Mouse (Mus musculus) megakaryocyte, embryonic 14.5 days (primary cell): Measurements from ENCODE around the gene Pdia5. TPM values are rescaled to one million over a fixed set of nuclear protein-coding genes. Genes with fewer than 3 reads are reported as not detected.
A peak's percentile ranks its signal among the peaks of the same experiment; 100 is the strongest.

ENCODE experiments used
- H3K27me3 ChIP-seq: replicated peaks from 2 replicates; pipeline ENCODE3; 2012; ENCODE audit warnings: inconsistent platforms
- H3K36me3 ChIP-seq: replicated peaks from 2 replicates; pipeline ENCODE3; 2012; ENCODE audit warnings: low read length, inconsistent platforms, mixed read lengths
- H3K4me1 ChIP-seq: 2 replicates; pipeline ENCODE4 v1.6.1; 2012; ENCODE audit warnings: inconsistent platforms
- H3K4me3 ChIP-seq: replicated peaks from 2 replicates; pipeline ENCODE3; 2012; ENCODE audit warnings: moderate library complexity, mild to moderate bottlenecking, inconsistent platforms
- H3K9me3 ChIP-seq: 2 replicates; pipeline ENCODE4 v1.6.1; 2012; ENCODE audit warnings: inconsistent platforms
- FLI1 ChIP-seq: IDR thresholded peaks from 2 replicates; pipeline ENCODE4 v1.6.1; 2012; ENCODE audit warnings: low read length, inconsistent platforms, mixed read lengths
- GATA1 ChIP-seq: IDR thresholded peaks from 3 replicates; pipeline ENCODE4 v1.6.1; 2012; ENCODE audit warnings: mixed read lengths, low read length, inconsistent platforms, borderline replicate concordance
- polyA plus RNA-seq: library from polyadenylated mRNA; stranded (reverse); fragments of >175 nt; gene quantifications from 2 replicates; pipeline ENCODE4 v1.2.3, GENCODE M21; 2012; ENCODE audit warnings: low replicate concordance; ENCODE audit not compliant: insufficient read depth

The Pdia5 gene
- polyA plus RNA-seq, 1 experiment: 5.7 TPM

DNA sequence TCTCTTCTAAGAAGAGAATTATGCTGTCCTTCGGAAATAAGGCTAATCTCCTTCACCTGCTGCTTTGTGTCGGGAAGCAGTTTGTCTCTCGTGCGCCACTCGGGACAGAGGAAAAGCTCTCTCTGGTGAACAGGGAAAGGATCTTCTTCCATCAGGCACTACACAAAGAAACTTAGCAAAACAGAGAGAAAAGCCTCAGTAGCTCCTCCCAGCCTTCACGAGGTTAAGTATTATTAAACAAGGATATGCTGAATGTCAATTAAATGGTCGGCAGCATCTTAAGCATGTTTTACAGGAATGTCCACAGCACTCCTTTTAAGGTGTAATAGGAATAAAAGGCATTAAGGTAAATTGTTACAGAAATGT lies 126.6 kb downstream of the Pdia5 start:
- peak overlapping the region; percentile 98 for H3K4me3 ChIP-seq
- TF ChIP-seq FLI1: no peak
- no peak for TF ChIP-seq GATA1

DNA sequence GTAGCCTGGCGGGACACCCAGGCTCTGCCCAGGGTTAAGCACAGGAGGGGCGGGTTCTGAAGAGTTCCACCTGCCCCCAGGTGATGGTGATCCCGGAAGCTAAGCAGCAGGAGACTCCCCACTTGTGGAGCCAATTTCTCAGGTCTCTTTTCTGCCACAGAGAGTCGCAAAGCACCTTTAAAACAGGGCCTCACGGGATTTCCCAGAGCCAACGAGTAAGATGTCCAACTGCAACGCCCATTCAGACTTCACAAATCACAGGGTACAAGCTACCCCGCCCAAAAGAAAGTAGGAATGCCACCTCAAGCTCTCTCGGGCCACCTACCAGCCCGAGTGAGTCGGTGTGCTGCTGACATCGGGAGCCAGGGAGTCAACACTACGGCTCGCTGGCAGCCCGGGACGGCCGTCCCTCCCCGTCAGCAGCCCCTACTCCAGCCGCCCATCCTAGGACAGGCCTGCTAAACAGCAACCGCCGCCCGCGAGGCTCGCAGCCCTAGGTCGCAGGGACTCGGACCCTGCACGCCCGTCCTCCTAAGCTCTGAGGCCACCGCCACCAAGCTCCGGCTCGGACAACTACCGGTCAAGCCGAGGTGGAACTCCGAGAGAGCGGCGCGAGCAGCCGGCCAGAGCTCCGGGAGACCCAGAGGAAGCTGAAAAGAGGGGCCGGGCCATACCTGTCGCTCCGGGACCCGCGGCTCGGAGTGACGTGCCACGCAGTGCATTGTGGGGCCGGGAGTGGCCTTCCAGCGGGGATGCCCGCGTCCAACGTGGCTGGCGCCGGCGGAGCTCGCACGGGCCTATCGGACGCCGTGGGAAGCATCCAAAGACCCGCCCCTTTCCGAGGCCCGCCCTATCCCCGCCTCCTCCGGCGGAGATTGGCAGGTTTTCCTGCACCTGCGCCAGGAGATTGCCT lies 127.3 kb downstream of the Pdia5 start, which contains the start of gene Sec22a:
TSS of gene Sec22a (minus strand) at position 769 of the 913 bp plus-strand sequence.
- peak within 1 kb of the TSS; percentile 98 for H3K4me3 ChIP-seq
- peaks cover 15% of the 10 kb centered on the region for H3K4me1 ChIP-seq
- H3K27me3 ChIP-seq: peaks cover 7% of the 10 kb centered on the region
- peaks cover 16% of the 10 kb centered on the region for H3K36me3 ChIP-seq
- peaks cover 5% of the 10 kb centered on the region for H3K9me3 ChIP-seq
- TF ChIP-seq FLI1 (no peak), GATA1 (no peak)

More for the DNA sequence above, 126.6 kb downstream of the Pdia5 start:
- H3K4me1 ChIP-seq: peaks cover 15% of the 10 kb centered on the region
- peaks cover 13% of the 10 kb centered on the region for H3K36me3 ChIP-seq
- H3K9me3 ChIP-seq: peaks cover 5% of the 10 kb centered on the region
- peaks cover 7% of the 10 kb centered on the region for H3K27me3 ChIP-seq

DNA sequence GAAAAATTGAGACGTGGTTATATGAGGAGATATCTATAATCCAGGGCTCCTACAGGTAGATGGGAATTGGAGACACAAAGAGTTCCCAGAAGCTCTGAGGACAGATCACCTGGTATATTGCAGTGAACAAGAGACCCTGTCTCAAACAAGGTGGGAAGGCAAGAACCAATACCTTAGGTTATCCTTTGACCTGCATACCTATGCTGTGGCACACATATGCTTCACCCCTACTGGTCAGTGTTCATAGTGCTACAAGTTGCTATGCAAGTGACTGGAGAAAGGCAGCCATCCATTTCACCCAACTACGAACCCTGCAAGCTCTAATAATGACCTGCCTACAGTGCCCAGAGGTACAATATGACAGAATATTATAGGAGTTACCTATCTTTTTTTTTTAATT lies 128.5 kb downstream of the Pdia5 start:
- TF ChIP-seq GATA1 (no peak), FLI1 (no peak)
- peaks cover 3% of the 10 kb centered on the region for H3K27me3 ChIP-seq
- H3K36me3 ChIP-seq: peaks cover 18% of the 10 kb centered on the region
- H3K4me1 ChIP-seq: peaks cover 15% of the 10 kb centered on the region
- H3K4me3 ChIP-seq: no peak overlapping the region
- H3K9me3 ChIP-seq: peaks cover 5% of the 10 kb centered on the region

DNA sequence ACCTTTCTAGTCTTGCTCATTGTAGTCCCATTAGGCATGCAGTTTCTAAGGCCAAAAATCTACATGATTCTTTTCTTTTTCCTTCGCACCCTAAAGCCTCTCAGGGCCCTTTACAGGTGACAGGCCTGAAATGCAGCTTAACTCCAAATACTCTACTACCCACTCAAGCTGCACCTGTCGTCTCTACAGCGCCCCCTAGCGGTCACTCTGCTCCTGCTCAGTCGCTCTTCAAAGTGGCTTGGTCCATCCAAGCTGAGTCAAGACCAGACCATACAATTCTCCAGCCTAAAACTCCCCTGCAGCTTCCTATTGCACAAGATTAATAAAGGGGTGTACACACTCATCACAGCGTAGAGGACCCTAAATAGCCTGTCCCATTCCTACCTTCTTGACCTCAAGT lies 130.1 kb downstream of the Pdia5 start:
- H3K4me3 ChIP-seq: no peak overlapping the region
- H3K9me3 ChIP-seq: peaks cover 5% of the 10 kb centered on the region
- TF ChIP-seq GATA1: no peak
- TF ChIP-seq FLI1: no peak
- H3K27me3 ChIP-seq: peaks cover 2% of the 10 kb centered on the region
- H3K36me3 ChIP-seq: peaks cover 19% of the 10 kb centered on the region
- peaks cover 15% of the 10 kb centered on the region for H3K4me1 ChIP-seq

DNA sequence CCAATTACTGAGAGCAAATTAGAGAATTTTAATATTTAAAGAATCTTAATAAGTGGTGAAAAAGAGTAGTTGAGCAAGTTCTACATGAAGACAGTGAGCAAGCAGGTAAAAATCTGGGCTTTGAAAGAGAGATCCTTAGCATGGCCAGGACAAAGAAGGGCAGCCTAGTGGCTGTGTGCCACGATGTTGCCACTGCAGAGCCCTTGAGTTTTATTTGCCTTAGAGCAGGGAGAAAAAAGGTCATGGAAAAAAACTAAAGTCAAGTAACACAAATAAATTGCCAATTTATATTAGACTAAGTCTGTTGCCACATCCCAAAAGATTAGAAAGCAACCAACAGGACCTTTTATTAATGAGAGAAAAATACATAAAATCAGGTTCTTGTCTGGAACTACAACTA lies 133.2 kb downstream of the Pdia5 start:
- Histone ChIP-seq H3K27me3 (no peaks in the 10 kb centered on the region), H3K9me3 (no peaks in the 10 kb centered on the region), H3K4me3 (no peak overlapping the region), H3K36me3 (peaks cover 23% of the 10 kb centered on the region), H3K4me1 (peaks cover 3% of the 10 kb centered on the region; the same call in 1 of the 2 replicates)
- TF ChIP-seq GATA1 (no peak), FLI1 (no peak)

Other genes with a start within 250 kb of the Pdia5 start
- 0.07 TPM in 1 of 2 replicates, not detected in the other for gene Sec22a, start 127.0 kb downstream of the Pdia5 start, polyA plus RNA-seq
- gene Sema5b, start 50.3 kb upstream of the Pdia5 start, polyA plus RNA-seq: not detected in 2 replicates